Comparison of ENCODE assay signal across 10 mouse cellular contexts in the genomic region with DNA sequence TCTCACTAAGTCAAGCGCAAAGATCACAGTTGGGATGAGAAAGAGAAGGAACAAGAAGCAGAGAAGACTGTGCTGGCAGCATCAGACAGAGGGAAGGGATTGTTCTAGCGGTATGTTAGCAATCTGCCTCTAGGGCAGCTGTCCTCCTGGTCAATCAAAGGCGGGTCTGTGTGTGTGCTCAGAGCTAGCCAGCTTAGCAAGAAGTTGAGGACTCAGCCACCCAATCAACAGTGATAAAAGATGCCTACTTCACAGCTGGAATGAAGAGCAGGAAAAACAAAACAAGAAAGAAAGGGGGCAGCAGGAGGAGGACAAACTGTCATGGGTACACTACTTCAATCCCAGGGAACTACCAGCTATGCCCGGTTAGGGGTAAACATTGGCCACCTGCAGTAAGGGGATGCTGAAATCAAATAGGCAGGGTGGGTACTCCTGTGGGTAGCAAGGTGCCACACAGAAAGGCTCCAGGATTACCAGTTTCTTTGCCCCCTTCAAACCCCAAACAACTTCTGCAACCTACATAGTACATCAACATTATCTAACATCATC. TPM values are rescaled to one million over a fixed set of nuclear protein-coding genes. Genes with fewer than 3 reads are reported as not detected.
DNase-seq lines count a peak whose midpoint lies in the region; ATAC-seq and TF ChIP-seq lines count a peak whose summit lies in the region.
"Had no signal": no experiment of that assay in that cellular context is flagged by ENCODE, and none has a peak within 500 bp of the region (broad histone marks: within the 10 kb centered on the region; RNA-seq: fewer than 3 reads in every experiment).

No protein-coding gene starts in this region.

- peaks cover 2% of the 10 kb centered on the region; the same call in 1 of the 2 replicates for H3K4me1 ChIP-seq in testis, adult 2 months (ENCODE audit: control insufficient read depth, insufficient read depth, low read length)
- H3K4me1 ChIP-seq in forebrain, embryonic 13.5 days, result peaks cover 58% of the 10 kb centered on the region
- H3K4me1 ChIP-seq in olfactory bulb, adult 2 months (ENCODE audit: control insufficient read depth, insufficient read depth, low read length), result peaks cover 12% of the 10 kb centered on the region; the same call in 1 of the 2 replicates

- peak overlapping the region; percentile 80 for H3K27ac ChIP-seq in testis, adult 2 months (ENCODE audit: control insufficient read depth, insufficient read depth, low read depth, low read length)
- peak overlapping the region; percentile 91 for H3K27ac ChIP-seq in forebrain, embryonic 13.5 days
- H3K27ac ChIP-seq in olfactory bulb, adult 2 months (ENCODE audit: insufficient read depth, low read depth, low read length), result peak overlapping the region; percentile 69

- WGBS in forebrain, embryonic 13.5 days, result 22% methylated on average over 4 of the region's 4 CpGs
- WGBS in olfactory bulb, adult 2 months, result 29% methylated on average over 4 of the region's 4 CpGs

- no peaks in the 10 kb centered on the region for H3K36me3 ChIP-seq in testis, adult 2 months (ENCODE audit: control insufficient read depth, insufficient read depth, low read length)
- no peaks in the 10 kb centered on the region for H3K36me3 ChIP-seq in forebrain, embryonic 13.5 days (ENCODE audit: poor library complexity, severe bottlenecking)

- no peak for DNase-seq in testis, postnatal 10 days (ENCODE audit: low spot score)
- DNase-seq in liver, result peak; percentile 13
- no peak for DNase-seq in thymus, postnatal 0 days (ENCODE audit: low spot score)
- DNase-seq in gastrocnemius, postnatal 25 days, result no peak

- peak; percentile 16; the same call in 1 of the 2 replicates for ATAC-seq in forebrain, embryonic 13.5 days
- no peak for ATAC-seq in inflammation-experienced regulatory T-cells, adult 6 months

- no peaks in the 10 kb centered on the region for H3K9me3 ChIP-seq in forebrain, embryonic 13.5 days (replicated peaks)

- no peak overlapping the region for H3K4me3 ChIP-seq in testis, adult 2 months (ENCODE audit: control insufficient read depth, low read depth, low read length)
- no peak overlapping the region for H3K4me3 ChIP-seq in forebrain, embryonic 13.5 days
- H3K4me3 ChIP-seq in olfactory bulb, adult 2 months (ENCODE audit: insufficient read depth, low read depth, low read length), result no peak overlapping the region

- H3K9ac ChIP-seq in forebrain, embryonic 13.5 days, result peak overlapping the region; percentile 22; the same call in 1 of the 2 replicates

- TF ChIP-seq POLR2A in testis, adult 2 months (IDR thresholded peaks at IDR 0.05; ENCODE audit: control insufficient read depth, low read depth, low read length), result no peak
- TF ChIP-seq POLR2A in olfactory bulb, adult 2 months (IDR thresholded peaks at IDR 0.05; ENCODE audit: insufficient read depth, low read depth, low read length), result no peak

- no peak for TF ChIP-seq CTCF in testis, adult 2 months (IDR thresholded peaks at IDR 0.05; ENCODE audit: control insufficient read depth, insufficient read depth, insufficient replicate concordance, low read depth, low read length)
- no peak for TF ChIP-seq CTCF in olfactory bulb, adult 2 months (IDR thresholded peaks at IDR 0.05; ENCODE audit: insufficient read depth, low read depth, low read length)

- no peaks in the 10 kb centered on the region for H3K27me3 ChIP-seq in testis, adult 2 months (ENCODE audit: control insufficient read depth, insufficient read depth, low read length)
- no peaks in the 10 kb centered on the region for H3K27me3 ChIP-seq in forebrain, embryonic 13.5 days

- H3K4me2 ChIP-seq in forebrain, embryonic 13.5 days, result peak overlapping the region; percentile 17

RNA-seq across cellular contexts. Expression of a gene that starts 15.6 kb away (rescaled TPM):
- 19.9 and 24.3 TPM in 2 replicates for polyA plus RNA-seq in testis, adult 2 months (2012; rRNA removed)
- polyA plus RNA-seq in forebrain, embryonic 13.5 days (2015; fragmentation: Nextera tagmentation; extraction: Ambion mirVana), result 31.6 and 32.8 TPM in 2 replicates
- polyA plus RNA-seq in olfactory bulb, adult 2 months (2012; ENCODE audit: insufficient read depth, insufficient read length, low replicate concordance, missing spikeins), result not detected in 2 replicates
- 6.9 and 7.0 TPM in 2 replicates for polyA plus RNA-seq in thymus, postnatal 0 days (2015; fragmentation: Nextera tagmentation; extraction: Ambion mirVana)
- under 1 TPM; 0.35 to 0.97 (median 0.62) TPM for polyA plus RNA-seq in inflammation-experienced regulatory T-cells, adult 6 months (2017; shearing (Covaris generic))
- total RNA-seq in gastrocnemius, postnatal 25 days (2021), result 10 to 100 TPM; 29.6 to 31.2 TPM

RNA-seq across cellular contexts. Expression of a gene that starts 23.9 kb away (rescaled TPM):
- polyA plus RNA-seq in testis, adult 2 months (2012; rRNA removed), result 4.1 and 4.2 TPM in 2 replicates
- 0.25 and 0.31 TPM in 2 replicates for polyA plus RNA-seq in forebrain, embryonic 13.5 days (2015; fragmentation: Nextera tagmentation; extraction: Ambion mirVana)
- polyA plus RNA-seq in olfactory bulb, adult 2 months (2012; ENCODE audit: insufficient read depth, insufficient read length, low replicate concordance, missing spikeins), result not detected in 2 replicates
- polyA plus RNA-seq in thymus, postnatal 0 days (2015; fragmentation: Nextera tagmentation; extraction: Ambion mirVana), result 0.06 and 0.31 TPM in 2 replicates
- polyA plus RNA-seq in inflammation-experienced regulatory T-cells, adult 6 months (2017; shearing (Covaris generic)), result under 1 TPM; 0.43 to 0.73 (median 0.64) TPM
- total RNA-seq in gastrocnemius, postnatal 25 days (2021), result not detected
- total RNA-seq: common myeloid progenitor, adult 5-6 weeks; neutrophil, adult 5-6 weeks had no signal

RNA-seq across cellular contexts. Expression of a gene that starts 35.6 kb away (rescaled TPM):
- 13.5 and 16.3 TPM in 2 replicates for polyA plus RNA-seq in testis, adult 2 months (2012; rRNA removed)
- polyA plus RNA-seq in forebrain, embryonic 13.5 days (2015; fragmentation: Nextera tagmentation; extraction: Ambion mirVana), result 418 and 438 TPM in 2 replicates
- polyA plus RNA-seq in olfactory bulb, adult 2 months (2012; ENCODE audit: insufficient read depth, insufficient read length, low replicate concordance, missing spikeins), result not detected in 2 replicates
- 294 and 310 TPM in 2 replicates for polyA plus RNA-seq in thymus, postnatal 0 days (2015; fragmentation: Nextera tagmentation; extraction: Ambion mirVana)
- polyA plus RNA-seq in inflammation-experienced regulatory T-cells, adult 6 months (2017; shearing (Covaris generic)), result 100 to 1,000 TPM; 113 to 247 (median 134) TPM
- total RNA-seq in gastrocnemius, postnatal 25 days (2021), result 10 to 100 TPM in 1 of 2 experiments, 1 to 10 TPM in 1; 9.7 to 11.9 TPM

RNA-seq across cellular contexts. Expression of a gene that starts 42.8 kb away (rescaled TPM):
- not detected in 2 replicates for polyA plus RNA-seq in testis, adult 2 months (2012; rRNA removed)
- not detected in 2 replicates for polyA plus RNA-seq in forebrain, embryonic 13.5 days (2015; fragmentation: Nextera tagmentation; extraction: Ambion mirVana)
- not detected in 2 replicates for polyA plus RNA-seq in olfactory bulb, adult 2 months (2012; ENCODE audit: insufficient read depth, insufficient read length, low replicate concordance, missing spikeins)
- not detected in 2 replicates for polyA plus RNA-seq in thymus, postnatal 0 days (2015; fragmentation: Nextera tagmentation; extraction: Ambion mirVana)
- not detected for polyA plus RNA-seq in inflammation-experienced regulatory T-cells, adult 6 months (2017; shearing (Covaris generic))
- 1 to 10 TPM in 1 of 2 experiments, under 1 TPM in 1; 0.94 to 3.4 TPM for total RNA-seq in gastrocnemius, postnatal 25 days (2021)

RNA-seq across cellular contexts. Expression of a gene that starts 43.2 kb away (rescaled TPM):
- 11.8 and 14.3 TPM in 2 replicates for polyA plus RNA-seq in testis, adult 2 months (2012; rRNA removed)
- 54.6 and 56.2 TPM in 2 replicates for polyA plus RNA-seq in forebrain, embryonic 13.5 days (2015; fragmentation: Nextera tagmentation; extraction: Ambion mirVana)
- polyA plus RNA-seq in olfactory bulb, adult 2 months (2012; ENCODE audit: insufficient read depth, insufficient read length, low replicate concordance, missing spikeins), result not detected in 2 replicates
- 32.5 and 33.3 TPM in 2 replicates for polyA plus RNA-seq in thymus, postnatal 0 days (2015; fragmentation: Nextera tagmentation; extraction: Ambion mirVana)
- 10 to 100 TPM; 16.8 to 20.5 (median 18.9) TPM for polyA plus RNA-seq in inflammation-experienced regulatory T-cells, adult 6 months (2017; shearing (Covaris generic))
- 1 to 10 TPM; 6.7 to 7.6 TPM for total RNA-seq in gastrocnemius, postnatal 25 days (2021)
